Mouse (Mus musculus) c-Kit-positive CD71-positive TER-119-negative erythroid progenitor cells, embryonic 14.5 days (primary cell): ENCODE measurements around the gene Ube2cbp.
A peak's percentile ranks its signal among the peaks of the same experiment; 100 is the strongest.

Experiments used
- DNase-seq: peaks from one replicate; pipeline ENCODE4 v3.0.0-alpha.2; 2013; ENCODE audit warnings: low read depth

Ube2cbp gene

DNA sequence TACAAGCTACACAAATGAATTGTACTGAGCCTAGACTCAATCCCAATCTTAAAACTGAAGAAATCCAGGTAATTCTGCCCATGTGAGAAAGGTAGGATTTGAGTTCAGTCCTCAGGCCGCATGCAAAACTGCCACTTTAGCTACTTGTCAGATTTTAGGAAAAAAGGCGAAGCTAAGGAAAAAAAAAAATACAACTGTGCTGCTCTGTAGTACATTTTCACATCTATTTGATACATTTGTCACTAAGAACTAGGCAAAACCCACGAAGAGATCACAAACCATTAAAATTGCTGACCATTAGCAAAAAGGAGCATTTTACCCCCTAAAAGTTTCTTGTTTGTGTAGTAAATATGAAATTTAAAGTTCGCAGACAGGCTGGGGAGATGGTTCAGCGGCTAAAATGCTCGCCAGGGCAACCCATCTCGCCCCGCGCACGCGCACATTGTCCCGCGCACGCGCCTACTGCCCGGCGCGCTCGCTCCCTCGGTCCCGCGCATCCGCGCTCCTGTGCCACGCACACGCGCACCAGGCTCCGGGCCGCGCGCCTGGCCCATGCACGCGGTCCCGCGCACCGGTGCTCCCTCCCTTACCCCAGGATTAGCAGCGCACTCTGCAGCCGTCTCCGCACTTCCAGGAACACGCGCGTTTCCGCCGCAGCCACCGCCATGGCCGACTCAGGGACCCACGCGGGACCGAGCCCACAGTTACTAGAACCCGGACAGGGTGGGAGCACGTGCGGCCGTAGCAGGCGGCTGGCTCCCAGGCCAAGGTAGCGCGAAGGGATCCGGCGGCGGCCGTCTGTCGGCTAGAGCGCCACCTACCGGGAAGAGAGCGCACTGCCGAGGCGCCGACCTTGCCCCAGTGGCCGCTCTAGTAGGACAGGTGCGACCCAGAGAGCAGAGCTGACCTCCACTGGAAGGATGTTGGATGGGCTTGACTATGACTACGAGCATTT is at the start of gene Ube2cbp:
TSS of gene Ube2cbp (minus strand) at position 800 of the 955 bp plus-strand sequence.
- DNase-seq, result peak; percentile 61

DNA sequence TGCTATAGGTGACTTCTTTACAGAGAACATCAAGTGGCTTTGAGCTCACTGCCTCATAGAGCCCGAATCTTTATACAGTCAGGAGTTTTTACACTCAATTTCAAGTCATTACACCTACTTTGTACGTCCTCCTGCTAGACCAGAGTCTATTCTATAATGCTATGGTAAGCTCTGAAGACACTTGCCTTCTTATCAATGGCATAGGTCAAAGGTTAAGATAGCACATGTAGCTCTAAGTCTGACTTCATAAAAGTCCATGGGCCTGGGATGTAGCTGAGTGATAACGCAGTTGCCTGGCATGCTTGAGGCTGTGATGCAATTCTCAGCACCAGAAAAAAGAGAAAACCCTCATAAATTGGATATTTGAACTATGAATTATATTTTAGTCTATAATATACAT is 49.6 kb upstream of the Ube2cbp start:
- no peak for DNase-seq

GRCm38 (mm10) chr9:86513733-86514132 is 49.0 kb upstream of the Ube2cbp start:
- DNase-seq, result no peak

- peak; percentile 44 for DNase-seq
Measured at GRCm38 (mm10) chr9:86507437-86507836, 42.7 kb upstream of the Ube2cbp start.

GRCm38 (mm10) chr9:86499083-86499482 is 34.3 kb upstream of the Ube2cbp start:
- peak; percentile 50 for DNase-seq

DNA sequence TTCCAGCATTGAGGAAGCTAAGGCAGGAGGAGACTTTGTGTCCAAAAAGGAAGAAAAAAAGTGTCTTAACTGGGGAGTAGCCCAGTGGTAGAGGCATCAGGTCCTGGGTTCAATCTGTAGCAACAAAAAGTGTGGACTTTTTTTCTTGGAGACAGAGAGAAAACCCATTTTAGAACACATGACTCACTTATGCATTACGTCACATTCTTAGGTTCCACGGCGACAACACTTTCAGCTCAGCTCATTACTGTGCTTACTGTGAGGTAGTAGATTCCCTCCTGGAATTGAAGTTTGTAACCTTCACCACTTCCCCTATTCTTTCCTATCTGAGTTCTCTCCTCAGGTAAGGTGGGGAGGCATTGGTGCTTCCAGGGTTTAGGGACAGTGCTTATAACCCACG is 31.5 kb upstream of the Ube2cbp start:
- no peak for DNase-seq

DNA sequence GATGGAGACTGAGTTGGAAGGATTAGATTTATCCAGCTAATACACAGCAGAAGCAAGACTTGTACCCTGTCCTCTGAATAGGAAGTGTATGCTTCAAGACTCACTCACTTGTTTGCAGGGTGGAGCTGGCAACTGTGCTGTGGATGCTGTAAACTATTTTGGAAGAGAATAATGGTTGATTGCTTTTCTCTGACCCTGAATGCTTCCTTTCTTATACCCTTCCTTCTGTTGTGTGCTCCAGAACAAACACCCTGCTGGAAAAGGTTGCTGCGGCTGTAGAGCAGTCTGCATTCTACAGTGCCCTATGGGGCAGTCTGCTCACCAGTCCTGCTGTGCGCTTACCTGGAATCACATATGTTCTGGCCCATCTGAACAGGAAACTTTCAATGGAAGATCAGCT is 27.0 kb upstream of the Ube2cbp start:
- DNase-seq, result no peak

- no peak for DNase-seq
Measured at GRCm38 (mm10) chr9:86482236-86482635, 17.5 kb upstream of the Ube2cbp start.

DNA sequence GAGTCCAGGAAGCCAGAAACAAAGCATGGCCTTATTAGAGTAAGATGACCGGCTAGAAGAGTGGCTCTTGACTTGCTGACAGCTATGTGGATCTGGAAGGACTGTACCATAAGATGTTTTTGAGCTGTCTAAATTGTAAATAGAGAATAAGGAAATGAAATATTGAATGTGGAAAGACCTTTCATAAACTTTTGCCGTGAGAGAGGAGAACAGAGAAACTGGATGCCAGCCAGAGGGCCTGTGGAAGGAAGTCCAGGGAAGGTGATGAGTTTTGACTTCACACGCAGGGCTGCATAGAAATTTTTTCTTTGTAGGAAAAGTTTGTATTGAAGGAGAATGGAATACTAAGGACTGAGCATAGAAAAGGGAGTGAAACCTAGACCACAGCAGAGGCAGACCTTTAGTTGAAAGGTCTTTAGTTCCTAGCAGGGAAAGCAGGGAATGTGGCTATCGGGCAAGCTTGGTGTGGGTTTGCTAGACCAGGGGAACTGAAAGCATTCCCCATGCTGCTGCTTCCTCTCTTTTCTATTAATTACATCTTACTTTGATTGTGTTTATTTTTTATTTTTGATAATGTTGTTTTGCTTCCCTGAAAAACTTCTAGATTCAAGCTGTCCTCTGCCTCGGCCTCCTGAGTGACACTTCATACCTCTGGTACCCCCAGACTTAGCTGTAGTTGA is 13.8 kb upstream of the Ube2cbp start:
- no peak for DNase-seq

DNA sequence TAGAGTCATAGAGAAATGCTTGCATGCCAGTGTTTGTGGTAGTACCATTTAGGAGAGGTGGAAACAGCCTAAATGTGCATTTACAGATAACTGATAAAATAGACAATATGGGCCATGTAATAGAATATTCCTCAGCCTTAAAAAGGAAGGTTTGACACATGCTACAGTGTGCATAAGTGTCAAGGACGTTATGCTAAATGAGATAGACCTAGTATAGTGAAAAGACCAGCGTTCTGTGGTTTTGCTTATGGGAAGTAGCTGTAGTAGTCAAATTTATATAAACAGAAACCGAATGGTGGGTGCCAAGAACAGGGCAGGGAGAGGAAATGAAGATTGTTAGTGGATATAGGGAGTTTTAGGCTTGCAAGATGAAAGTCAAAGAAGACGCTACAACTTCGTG is 12.0 kb upstream of the Ube2cbp start:
- no peak for DNase-seq

DNA sequence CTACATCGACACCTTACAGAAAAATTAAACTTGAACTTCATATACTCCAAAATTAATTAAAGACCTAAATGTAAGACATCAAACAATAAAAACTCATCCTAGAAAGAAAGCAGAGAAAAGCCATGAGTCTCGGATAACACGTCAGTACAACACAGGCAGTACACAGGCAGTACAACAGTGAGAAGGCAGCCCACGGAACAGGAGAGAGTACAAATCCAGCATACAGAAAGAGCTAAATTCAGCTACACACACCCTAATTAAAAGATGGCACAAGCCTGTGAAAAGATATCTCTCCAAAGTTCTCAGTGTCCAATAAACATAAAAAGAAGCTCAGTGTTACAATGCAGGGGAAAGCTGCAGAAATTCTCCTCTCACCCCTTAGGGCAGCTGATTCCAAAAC is 11.2 kb upstream of the Ube2cbp start:
- no peak for DNase-seq

- peak; percentile 71 for DNase-seq
Measured at GRCm38 (mm10) chr9:86466990-86467870, 2.5 kb upstream of the Ube2cbp start, which contains the start of gene Dop1a. Gene Dop1a (plus strand): TSS chr9:86467154.

GRCm38 (mm10) chr9:86453626-86454025 is 11.1 kb downstream of the Ube2cbp start:
- DNase-seq, result no peak

- DNase-seq, result no peak
Measured at GRCm38 (mm10) chr9:86451617-86452016, 13.1 kb downstream of the Ube2cbp start.

DNA sequence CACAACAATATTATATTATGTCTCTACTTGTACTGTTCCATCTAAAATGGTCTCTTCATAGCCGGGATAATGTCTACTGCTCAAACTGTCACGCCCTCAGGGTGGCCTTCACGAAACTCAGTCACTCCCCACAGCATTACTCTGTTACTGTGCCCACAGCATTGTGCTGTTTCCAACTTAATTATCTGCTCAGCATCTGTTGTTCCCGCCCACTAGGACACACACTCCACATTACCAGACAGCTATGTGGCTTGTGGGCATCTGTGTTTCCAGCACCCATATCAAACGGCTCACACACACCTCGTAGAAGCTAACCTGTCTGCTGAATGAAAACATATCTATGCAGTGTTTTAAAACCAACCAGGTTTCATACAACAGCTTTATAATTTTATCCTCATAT is 13.7 kb downstream of the Ube2cbp start:
- no peak for DNase-seq

- DNase-seq, result peak; percentile 58
Measured at GRCm38 (mm10) chr9:86449581-86449980, 15.2 kb downstream of the Ube2cbp start.

DNA sequence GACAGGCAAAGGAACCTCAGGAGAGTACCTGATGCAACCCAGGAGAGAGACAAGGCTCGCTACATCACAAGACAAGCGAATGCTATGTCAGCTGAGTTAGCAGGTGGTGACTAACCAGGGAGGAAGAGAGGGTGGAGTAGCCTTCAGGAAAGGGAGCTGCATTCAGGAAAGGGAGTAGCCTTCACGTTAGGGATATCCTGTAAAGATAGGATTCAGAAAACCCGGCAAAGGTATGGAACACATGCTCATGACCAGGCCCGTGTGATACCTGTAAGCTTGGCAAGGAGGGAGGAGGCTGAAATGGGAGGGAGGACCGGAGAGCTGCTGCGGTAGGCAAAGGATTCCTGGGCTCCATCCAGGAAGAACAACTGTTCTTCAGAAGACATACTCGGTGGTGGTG is 17.3 kb downstream of the Ube2cbp start:
- no peak for DNase-seq

DNA sequence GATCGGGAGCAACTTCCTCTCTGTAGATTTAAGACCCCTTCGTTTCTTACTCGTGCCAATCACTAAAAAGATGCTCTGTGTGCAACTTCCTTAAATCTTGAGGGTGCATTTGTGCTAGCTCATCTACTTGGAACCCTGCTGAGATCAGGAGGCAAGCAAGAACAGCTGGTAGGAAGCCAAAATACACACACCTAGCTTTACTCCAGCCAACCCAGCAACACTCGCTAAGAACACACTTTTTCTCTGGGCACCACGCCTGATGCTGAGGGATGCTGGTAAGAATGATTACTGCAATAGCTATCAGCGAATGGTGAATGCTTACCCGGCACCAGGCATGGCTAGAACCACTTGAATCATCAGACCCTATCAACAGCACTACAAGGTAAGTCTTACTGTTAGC is 17.9 kb downstream of the Ube2cbp start:
- no peak for DNase-seq

DNA sequence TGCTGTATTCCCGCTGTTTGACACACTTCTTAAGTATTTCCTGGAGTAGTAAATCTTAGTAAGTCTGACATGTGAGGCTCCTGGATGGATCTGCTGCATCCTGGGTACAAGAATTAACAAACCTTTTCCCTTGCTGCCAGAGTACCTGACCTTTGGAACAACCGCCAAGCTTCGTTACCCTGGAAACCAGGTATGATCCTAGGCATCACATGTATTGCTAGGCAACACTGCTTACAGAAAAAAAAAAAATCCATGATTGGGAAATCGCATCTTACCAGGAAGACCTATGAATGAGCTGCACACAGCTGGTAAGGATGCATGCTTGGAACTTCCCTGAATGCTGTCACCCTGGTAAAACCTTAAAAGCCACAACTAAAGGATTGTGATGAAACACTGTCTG is 22.5 kb downstream of the Ube2cbp start:
- DNase-seq, result no peak

DNA sequence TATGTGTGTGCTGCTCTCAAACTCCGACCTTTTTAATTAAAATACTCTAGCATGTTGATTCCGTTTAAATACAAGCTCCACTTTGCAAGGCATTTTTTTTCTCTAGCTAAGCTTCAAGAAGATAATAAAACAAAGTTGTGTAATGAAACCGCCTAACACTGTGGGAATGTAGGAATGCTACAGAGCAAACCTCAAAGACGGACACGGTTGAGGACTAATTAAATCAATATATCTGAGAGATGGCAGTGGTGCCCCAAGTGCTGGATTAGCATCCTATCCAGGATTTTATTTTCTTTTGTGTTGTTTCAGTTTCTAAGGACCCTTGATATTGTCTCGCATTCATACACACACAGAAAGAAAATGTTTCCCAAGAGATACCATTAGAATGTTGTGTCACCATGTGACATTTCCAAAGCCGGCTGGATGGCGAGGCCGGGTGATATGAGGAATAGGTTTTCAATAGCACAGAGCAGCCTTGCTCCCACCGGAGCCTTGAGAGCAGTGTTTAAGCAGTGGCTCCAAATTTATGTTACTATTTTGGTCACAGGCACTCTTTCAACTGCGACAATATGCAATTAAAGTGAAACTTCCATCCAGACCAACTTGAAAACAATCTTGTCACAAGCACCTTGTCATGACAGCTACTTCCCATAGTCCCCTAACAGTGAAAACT is 26.3 kb downstream of the Ube2cbp start:
- no peak for DNase-seq

DNA sequence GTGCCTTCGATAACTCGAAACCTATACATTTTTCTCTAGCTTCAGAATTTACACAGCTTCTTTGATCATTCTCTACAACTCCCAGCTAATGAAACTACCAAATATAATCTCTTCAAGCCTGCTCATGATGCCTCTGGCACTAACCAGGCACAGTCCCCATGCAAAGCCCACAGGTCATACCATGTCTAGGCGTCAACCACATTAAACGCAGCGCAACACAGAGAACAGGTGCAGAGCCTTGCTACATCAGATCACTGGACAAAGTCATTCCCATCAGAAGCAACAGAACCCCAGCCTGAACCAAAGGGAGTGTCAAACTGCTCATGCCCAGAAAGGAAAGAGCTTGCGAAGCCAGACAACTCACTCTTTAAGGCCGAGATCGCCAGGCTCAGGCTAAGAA is 28.1 kb downstream of the Ube2cbp start:
- DNase-seq, result no peak

DNA sequence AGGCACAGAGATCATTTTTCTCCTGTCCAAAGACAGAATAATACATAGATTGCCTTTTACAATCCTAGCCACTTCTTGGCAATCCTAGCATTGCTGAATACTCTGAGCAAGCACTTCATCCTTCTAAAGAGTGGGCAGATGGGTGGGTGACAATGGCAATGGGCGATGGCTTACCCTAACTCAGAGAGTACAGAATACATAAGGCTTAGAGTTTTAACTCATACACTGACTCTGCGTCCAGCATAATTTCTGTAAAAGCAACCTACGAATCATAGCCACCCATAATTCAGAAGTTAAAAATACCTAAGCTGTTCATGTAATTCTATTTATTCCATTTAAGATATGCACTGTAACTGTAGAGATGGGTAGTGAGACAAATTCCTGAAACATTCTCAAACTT is 29.2 kb downstream of the Ube2cbp start:
- DNase-seq, result no peak
